Mouse (Mus musculus): ENCODE data around the gene Olfr881.

The Olfr881 gene

DNA sequence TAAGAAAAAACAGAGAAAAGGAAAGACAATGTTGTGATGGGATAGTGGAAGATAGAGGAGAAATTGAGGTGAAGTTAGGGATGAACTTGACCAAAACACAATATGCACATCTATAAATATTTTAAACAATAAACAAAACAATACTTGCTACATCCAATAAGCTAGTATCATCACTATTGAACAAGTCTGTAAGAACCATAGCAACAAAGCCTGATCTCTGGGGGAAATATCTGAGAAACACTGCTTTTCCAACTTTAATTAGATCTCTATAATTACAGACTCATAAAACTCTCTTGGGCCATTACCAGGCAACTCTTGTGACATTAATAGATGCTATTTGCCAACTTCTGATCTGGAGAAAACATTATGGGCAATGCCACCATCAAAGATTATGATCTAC lies at the start of gene Olfr881:
Gene Olfr881, plus strand, starts transcription at position 301 of the 400 bp plus-strand sequence.
- DNase-seq (ENCODE audit: inconsistent age in 2 of 2, low spot score in 1 of 2), result no peak

DNA sequence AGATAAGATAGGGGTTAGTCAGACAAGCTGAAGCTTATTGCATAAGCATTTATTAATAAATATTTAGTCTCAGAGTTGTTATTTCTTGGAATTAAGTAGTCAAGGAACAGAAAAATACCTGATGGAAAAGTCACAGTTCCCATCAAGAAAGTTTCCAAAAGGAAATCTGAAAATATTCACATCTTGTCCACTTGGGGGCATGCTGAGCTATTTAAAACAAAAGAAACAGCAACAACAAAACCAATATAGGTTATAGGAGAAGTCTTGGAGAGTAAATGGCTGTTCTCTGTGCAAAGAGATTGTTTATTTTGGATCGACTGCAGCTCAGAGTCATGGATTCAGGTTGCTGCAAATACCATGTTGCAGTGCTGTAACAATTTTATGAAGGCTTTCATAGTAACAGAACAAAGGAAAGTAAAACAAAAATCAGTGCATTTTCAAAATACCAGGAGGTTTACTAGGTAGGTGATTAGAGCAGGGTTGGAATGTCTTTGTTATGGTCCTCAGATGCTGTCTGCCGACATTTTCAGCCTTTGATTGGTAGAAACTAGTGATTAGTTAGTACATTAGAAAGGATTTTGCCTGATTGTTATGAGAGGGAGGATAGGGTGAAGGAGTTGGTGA lies 7.1 kb downstream of the Olfr881 start:
- no peak for DNase-seq (ENCODE audit: inconsistent age in 2 of 2, low spot score in 1 of 2)

DNA sequence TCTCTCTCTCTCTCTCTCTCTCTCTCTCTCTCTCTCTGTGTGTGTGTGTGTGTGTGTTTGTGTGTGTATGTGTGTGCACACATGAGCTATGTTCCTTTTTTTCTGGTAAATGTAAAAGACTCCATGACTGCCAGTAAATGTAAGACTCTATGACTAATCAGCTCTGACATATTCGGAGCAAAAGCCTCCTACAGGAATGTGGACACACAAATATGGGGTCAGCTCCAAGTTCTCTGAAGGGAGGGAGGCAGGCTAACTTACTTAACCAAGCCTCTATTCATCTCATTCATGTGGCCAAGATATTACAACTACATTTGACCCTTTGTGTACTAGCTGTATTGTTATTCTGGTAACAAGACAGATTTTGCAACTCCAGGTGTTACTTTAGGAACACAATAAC lies 8.4 kb downstream of the Olfr881 start:
- no peak for DNase-seq (ENCODE audit: inconsistent age in 2 of 2, low spot score in 1 of 2)

DNA sequence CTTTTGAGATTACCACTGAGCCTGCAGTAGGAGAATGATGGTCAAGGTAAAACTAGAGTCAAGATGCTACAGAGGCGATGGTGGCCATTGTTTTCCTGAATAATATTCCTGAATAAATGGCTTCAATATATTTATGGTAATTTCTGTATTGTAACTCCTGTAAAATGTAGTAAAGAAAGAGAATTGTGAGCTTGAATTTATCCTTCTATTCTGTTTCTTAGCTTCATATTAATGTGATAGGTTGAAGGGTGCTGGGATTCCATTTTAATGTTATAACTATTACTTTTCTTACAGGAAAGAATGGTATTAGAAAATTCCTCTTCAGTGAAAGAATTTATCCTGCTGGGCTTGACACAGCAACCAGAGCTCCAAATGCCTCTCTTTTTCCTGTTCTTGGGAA lies 33.9 kb downstream of the Olfr881 start, which contains the start of gene Olfr883:
Gene Olfr883, plus strand, starts transcription at position 301 of the 400 bp plus-strand sequence.
- no peak for DNase-seq (ENCODE audit: inconsistent age in 2 of 2, low spot score in 1 of 2)
